Mouse (Mus musculus) liver, embryonic 14.5 days (tissue): Measurements from ENCODE around the gene Nfx1.

Experiments
- CTCF ChIP-seq: IDR thresholded peaks from 2 replicates; pipeline ENCODE4 v1.5.1; 2016; ENCODE audit warnings: antibody characterized with exemption, low read depth, control low read depth
- EP300 ChIP-seq: IDR thresholded peaks from 2 replicates; pipeline ENCODE4 v1.6.1; 2016; ENCODE audit warnings: antibody characterized with exemption, low read depth

DNA sequence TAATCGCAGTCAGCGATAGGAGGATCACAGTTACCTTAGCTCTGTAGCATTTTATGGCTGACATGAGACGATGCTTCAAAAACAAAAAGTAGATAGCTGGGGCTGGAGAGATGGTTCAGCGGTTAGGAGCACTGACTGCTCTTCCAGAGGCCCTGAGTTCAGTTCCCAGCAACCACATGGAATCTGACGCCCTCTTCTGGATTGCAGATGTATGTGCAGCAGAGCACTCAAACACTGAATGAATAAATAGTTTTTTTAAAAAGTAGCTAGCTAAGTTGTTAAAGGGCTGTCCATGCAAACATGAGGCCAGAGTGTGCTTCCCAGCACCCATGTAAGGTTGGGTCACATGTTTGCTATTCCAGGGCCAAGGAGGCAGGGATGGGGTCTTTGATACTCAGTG lies 50.4 kb downstream of the Nfx1 start:
- TF ChIP-seq CTCF (peak; percentile 58), EP300 (no peak)
